Mouse (Mus musculus): ENCODE data around the gene Man1c1. TPM values are rescaled to one million over a fixed set of nuclear protein-coding genes. Genes with fewer than 3 reads are reported as not detected.

The Man1c1 gene
- polyA plus RNA-seq, 2 experiments from 2014 or later = 1.0 to 1.4 TPM

GRCm38 (mm10) chr4:134542726-134543125, 161.4 kb downstream of the Man1c1 start:
- ATAC-seq = no peak

DNA sequence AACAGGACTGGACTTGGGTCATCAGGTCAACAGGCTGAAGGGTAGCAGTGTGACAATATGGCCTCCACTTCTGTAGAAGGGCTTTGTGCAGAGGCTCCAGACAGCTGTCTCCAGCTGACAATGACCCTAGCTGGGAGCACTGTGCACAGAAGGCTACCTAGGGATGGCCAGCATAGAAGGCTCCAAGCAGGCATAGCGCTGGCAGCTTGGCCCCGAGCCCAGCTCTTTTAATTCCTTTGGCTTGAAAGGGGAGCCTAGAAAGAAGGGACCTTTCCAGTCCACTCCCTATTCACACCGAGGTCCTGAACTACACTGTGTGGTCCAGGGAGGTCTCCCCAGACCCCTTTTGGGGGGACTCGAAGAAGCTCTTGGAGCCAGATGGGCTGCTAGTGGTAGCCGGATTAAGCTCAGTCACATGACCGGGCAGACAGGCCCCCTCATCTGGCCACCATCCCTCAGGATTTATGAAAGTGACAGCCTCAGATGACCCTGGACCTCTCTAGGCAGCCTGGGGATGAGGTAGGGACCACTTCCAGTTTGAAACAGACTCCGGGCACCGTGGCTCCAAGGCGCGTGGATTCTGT, 165.0 kb downstream of the Man1c1 start:
- no peak for ATAC-seq

- ATAC-seq = peak; percentile 24
Observed at GRCm38 (mm10) chr4:134535787-134536151, 168.3 kb downstream of the Man1c1 start.

DNA sequence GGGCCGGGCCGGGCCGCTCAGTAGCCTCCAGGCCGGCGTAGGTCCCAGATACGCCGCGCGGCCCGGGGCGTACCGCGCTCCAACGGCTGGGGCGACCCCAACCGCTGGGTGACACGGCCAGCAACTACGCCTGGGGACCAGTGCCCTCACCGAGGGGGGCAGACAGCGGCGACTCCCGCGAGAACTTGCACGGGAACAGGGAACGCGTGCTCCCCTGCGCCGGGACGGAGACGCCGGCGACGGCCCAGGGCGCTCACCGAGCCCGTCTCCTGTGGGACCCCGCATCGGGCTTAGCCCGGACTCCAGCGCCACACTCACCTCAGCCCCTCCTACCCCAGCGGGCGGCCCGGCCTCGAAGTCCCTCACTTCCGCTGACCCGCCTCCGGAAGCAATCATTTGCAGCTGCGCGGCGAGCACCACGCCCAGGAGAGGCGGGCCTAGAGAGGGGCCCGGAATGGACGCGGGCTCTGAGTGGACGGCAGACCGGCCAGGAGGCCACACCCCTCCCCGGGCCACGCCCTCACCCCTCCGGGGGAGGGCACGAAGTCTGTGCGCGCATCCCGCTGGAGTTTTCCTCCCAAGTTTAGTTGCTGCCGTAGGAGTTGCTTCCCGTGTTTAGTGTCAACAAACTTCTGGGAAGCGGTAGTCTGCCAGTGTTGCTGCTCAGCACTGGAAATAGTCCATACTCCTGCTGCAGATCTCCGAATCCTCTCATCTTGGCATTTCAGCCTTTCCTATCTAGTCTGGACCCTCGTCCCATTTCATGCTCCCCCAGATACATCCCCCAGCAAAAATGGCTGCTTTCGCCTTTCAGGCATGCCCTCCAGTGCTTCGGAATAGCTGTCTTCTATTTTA, 168.9 kb downstream of the Man1c1 start, which contains the start of gene Mtfr1l:
Gene Mtfr1l, minus strand, starts transcription at position 456 of the 855 bp plus-strand sequence.
- peak; percentile 95 for ATAC-seq

GRCm38 (mm10) chr4:134534124-134534886, 169.8 kb downstream of the Man1c1 start:
- ATAC-seq = peak; percentile 58

DNA sequence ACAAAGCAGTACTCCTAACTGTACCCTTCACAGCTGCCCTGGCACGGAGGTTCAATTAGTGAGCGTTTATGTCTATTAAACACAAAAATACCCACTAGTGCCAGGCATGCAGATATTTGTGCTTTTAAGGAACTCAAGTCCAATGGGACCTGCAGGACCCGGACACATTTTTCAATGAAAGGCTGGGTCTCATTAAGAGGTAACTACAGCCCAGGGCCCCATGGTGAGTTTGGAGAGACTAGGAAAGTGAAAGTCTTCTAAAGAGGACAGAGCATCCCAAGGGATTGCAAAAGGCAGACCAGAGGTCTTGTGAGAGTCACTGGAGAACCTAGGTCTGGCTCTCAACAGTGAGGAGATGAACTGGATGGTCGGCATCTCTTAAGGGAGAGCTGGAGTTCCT, 170.7 kb downstream of the Man1c1 start:
- no peak for ATAC-seq

GRCm38 (mm10) chr4:134532928-134533327, 171.2 kb downstream of the Man1c1 start:
- no peak for ATAC-seq

DNA sequence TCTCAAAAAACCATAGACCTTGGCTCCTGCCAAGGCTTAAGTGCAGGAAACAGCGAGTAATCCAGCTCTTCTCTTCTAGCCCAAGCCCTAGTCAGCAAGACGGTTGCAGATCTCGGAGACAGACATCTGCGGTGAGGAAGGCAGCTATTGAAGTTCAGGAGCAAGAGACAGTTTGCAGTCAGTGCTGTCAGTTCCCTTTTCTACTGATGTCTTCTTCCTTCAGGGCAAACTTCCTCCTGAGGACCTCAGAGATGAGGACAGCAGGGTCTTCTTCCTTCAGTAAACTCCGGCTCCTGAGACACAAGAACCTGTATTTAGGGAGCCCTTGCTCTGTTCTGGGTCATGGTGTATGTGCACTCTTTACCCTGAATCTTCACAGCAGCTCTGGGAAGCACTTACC, 177.9 kb downstream of the Man1c1 start:
- ATAC-seq = no peak

DNA sequence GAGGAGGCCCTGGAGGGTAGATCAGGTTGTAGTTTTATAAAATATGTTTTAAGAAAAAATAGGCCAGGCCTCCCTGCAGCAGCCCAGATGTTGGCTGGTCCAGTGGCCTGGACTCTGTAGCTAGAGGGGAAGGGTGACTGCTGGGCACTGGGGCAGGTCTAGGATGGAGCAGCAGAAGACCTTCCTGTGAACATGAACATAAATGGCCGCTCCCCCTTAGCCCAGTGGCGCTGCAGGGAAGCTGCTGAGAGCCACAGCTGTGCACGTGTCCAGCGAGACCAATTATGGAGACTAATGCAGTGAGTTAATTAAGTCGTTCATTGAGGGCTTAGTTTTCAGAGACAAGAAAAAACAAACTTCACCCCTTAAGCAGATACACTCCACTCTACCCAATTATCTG, 178.3 kb downstream of the Man1c1 start:
- ATAC-seq = no peak

DNA sequence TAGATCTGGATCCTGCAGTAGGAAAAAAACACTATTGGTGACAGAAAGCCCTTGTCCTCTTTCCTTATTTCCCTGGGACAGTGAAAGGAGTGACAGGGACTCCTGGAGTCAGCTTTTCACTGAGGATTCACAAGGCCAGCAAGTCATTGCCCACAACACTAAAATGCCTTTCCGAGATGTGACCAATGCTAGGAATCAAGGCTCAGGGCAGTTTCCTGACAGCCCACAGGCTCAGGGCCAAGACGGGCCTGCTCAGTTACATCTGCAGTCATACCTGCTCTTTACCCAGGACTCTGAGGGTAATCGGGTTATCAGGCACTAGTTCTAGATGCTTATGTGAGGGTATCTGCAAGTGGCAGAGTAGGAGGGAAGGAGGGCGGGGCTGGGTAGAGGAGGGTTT, 180.6 kb downstream of the Man1c1 start:
- ATAC-seq = no peak

DNA sequence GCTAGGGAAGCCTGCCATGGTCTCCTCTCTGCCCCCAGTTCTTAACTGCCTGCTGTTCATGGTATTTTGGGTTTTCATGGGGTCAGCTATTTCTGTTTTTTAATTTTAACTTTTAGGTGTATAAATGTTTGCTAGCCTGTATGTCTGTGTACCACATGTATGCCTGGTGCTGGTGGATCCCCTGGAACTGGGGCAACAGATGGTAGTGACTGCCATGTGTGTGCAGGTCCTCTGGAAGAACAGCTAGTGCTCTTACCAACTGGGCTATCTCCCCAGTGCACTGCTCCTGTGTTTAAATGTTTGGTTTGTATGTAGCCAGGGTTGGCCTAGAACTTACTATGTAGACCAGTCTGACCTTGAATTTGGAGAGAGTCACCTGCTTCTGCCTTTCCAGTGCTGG, 184.8 kb downstream of the Man1c1 start:
- ATAC-seq = no peak

DNA sequence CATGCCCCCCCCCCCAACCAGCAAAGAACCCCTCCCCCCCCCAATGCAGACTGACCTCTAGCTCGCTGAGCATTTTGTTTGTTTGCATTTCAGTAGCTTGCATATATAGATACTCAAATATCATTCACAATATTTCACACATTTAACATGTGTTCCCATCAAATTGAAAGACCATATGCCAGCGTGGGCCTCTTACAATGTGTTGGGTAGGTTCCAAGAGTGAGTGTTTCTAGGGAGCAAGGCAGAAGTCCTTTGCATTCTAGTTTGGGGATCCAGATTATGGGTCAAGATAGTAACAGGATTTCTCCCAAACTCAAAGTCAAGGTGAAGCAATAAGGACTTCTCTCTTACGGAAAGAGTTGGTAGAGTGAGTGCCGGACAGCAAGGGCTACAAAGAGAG, 185.5 kb downstream of the Man1c1 start:
- ATAC-seq = no peak

DNA sequence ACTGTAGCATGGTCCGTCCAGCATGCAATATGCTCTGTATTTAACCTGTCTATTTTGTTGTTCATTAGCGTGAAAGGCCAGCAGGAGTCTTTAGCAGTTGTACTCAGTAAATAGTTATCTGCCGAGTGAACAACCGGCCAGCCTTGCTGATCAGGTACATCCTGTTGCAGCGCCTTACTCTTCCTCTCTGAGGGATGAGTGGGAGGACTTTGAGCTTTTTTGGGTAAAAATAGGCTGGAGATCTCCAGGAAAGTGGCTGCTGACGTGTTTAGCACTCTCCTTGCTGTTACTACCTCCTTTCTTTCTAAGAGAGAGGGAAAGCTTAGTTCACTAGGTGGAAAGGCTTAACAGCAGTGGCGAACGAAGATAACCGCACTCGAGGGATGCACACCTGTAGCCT, 186.4 kb downstream of the Man1c1 start:
- no peak for ATAC-seq

- ATAC-seq = no peak
Observed at GRCm38 (mm10) chr4:134516981-134517380, 187.1 kb downstream of the Man1c1 start.

DNA sequence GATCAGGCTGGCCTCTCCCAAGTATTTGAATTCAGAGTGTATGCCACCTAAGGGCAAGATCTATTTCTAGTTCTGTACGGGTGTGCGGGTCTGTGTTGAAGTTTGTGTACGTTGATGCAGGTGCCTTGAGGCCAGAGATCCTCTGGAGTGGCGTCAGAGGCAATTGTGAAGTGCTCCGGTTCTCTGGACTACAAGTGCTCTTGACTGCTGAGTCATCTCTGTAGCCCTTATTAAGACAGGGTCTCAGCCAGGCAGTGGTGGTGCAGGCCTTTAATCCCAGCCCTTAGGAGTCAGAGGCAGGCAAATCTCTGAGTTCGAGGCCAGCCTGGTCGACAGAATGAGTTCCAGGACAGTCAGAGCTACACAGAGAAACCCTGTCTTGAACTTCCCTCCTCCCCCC, 188.5 kb downstream of the Man1c1 start:
- no peak for ATAC-seq

- ATAC-seq = no peak
Observed at GRCm38 (mm10) chr4:134514309-134514930, 189.7 kb downstream of the Man1c1 start.

DNA sequence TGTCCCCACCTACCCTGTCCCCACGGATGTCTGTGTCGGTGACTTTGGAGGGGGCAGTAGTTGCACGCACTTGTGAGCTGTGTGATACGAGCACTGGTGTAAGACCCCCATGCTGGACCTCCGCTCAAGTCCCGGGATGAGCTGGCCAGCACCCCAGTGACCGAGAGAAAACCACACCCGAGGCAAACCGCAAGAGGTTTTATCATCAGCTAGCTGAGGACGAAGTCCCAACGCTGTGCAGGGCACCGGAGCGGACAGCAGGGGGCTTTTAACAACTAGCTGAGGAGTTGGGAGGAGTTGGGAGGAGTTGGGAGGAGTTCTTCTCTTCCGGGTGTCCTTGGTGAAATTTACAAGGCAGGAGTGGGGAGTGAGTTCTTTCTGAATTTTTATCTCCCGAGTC, 191.3 kb downstream of the Man1c1 start:
- no peak for ATAC-seq

DNA sequence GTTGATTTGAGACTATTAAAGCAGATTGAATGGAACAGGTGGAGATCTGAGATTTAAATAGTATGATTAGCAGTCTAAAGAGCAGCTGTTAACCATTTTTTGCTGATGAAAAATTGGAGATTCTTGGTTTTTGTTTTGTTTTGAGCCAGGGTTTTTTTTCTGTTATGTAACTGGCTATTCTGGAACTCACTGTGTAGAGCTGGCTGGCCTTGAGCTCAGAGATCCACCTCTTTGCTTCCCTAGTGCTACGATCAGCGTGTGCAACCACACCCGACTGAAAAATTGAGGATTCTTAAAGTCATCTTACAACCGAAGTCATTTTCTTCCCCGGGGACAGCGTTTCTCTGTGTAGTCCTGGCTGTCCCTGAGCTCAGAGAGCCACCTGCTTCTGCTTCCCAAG, 192.4 kb downstream of the Man1c1 start:
- no peak for ATAC-seq

Other genes starting within 250 kb of the Man1c1 start
- 100 to 1,000 TPM in 1 of 2 experiments, 10 to 100 TPM in 1; 80.7 to 125 TPM for gene Stmn1, start 236.0 kb downstream of the Man1c1 start, polyA plus RNA-seq (2017; shearing (Covaris generic))
- gene Paqr7, start 207.6 kb downstream of the Man1c1 start, polyA plus RNA-seq (2017; shearing (Covaris generic)) = 10 to 100 TPM; 21.3 to 56.0 TPM
- 1 to 10 TPM in 1 of 2 experiments, under 1 TPM in 1; 0.26 to 1.2 TPM for gene Aunip, start 193.3 kb downstream of the Man1c1 start, polyA plus RNA-seq (2017; shearing (Covaris generic))
- 100 to 1,000 TPM in 1 of 2 experiments, 10 to 100 TPM in 1; 83.6 to 119 TPM for gene Mtfr1l, start 168.9 kb downstream of the Man1c1 start, polyA plus RNA-seq (2017; shearing (Covaris generic))
- gene Selenon, start 152.1 kb downstream of the Man1c1 start, polyA plus RNA-seq (2017; shearing (Covaris generic)) = 1 to 10 TPM in 1 of 2 experiments, under 1 TPM in 1; 0.19 to 1.9 TPM
- 10 to 100 TPM; 26.1 to 42.4 TPM for gene Ldlrap1, start 63.7 kb upstream of the Man1c1 start, polyA plus RNA-seq (2017; shearing (Covaris generic))
- 1 to 10 TPM; 4.2 to 7.1 TPM for gene Maco1, start 149.1 kb upstream of the Man1c1 start, polyA plus RNA-seq (2017; shearing (Covaris generic))
- under 1 TPM in 1 of 2 experiments, not detected in 1; 0.75 TPM for gene Rhd, start 160.2 kb upstream of the Man1c1 start, polyA plus RNA-seq (2017; shearing (Covaris generic))
- 100 to 1,000 TPM; 529 to 546 TPM for gene Tmem50a, start 210.7 kb upstream of the Man1c1 start, polyA plus RNA-seq (2017; shearing (Covaris generic))
- gene Rsrp1, start 219.3 kb upstream of the Man1c1 start, polyA plus RNA-seq (2017; shearing (Covaris generic)) = 100 to 1,000 TPM; 223 to 361 TPM
- 100 to 1,000 TPM; 215 to 219 TPM for gene Syf2, start 226.6 kb upstream of the Man1c1 start, polyA plus RNA-seq (2017; shearing (Covaris generic))

All from CD4-positive, CD25-positive, alpha-beta regulatory T cell, adult 4 months (primary cell).